ENCODE assay signal across 16 mouse cellular contexts in genomic region chr5:123038115-123038514, GRCm38 (mm10). TPM values are rescaled to one million over a fixed set of nuclear protein-coding genes. Genes with fewer than 3 reads are reported as not detected.
"Had no signal": no experiment of that assay in that cellular context is flagged by ENCODE, and none has a peak within 500 bp of the region (broad histone marks: within the 10 kb centered on the region; RNA-seq: fewer than 3 reads in every experiment).

No protein-coding gene starts in this region.

- H3K4me3 ChIP-seq: limb, embryonic 13.5 days; midbrain, embryonic 12.5 days had no signal

- H3K27ac ChIP-seq: limb, embryonic 13.5 days; midbrain, embryonic 12.5 days; stomach, embryonic 15.5 days had no signal

- H3K9ac ChIP-seq: limb, embryonic 13.5 days; midbrain, embryonic 12.5 days; stomach, embryonic 15.5 days had no signal

- DNase-seq: kidney, postnatal 14 days; left cerebral cortex, postnatal 4 days; lung, adult 18-20 months; right cerebral cortex, postnatal 14 days; thymus, adult 2 months; thymus, postnatal 25 days had no signal

- ATAC-seq: midbrain, embryonic 16.5 days had no signal

- H3K27me3 ChIP-seq: limb, embryonic 13.5 days; stomach, embryonic 15.5 days had no signal

- H3K36me3 ChIP-seq: limb, embryonic 13.5 days; midbrain, embryonic 12.5 days; stomach, embryonic 15.5 days had no signal

- H3K9me3 ChIP-seq: limb, embryonic 13.5 days; midbrain, embryonic 12.5 days; stomach, embryonic 15.5 days had no signal

RNA-seq across cellular contexts. Expression of gene Morn3, which starts 8.7 kb away (rescaled TPM):
- total RNA-seq: layer of hippocampus, adult 8-10 months; left cerebral cortex, postnatal 10 days; left cerebral cortex, postnatal 4 days; megakaryocyte-erythroid progenitor cell, adult 5-6 weeks had no signal
- polyA plus RNA-seq: large intestine, adult 2 months; limb, embryonic 13.5 days; liver, embryonic 11.5 days; midbrain, embryonic 12.5 days; spleen, adult 2 months had no signal
